Mouse (Mus musculus) urinary bladder, postnatal 10 days (tissue): ENCODE results near the gene Surf4.
A peak's percentile ranks its signal among the peaks of the same experiment; 100 is the strongest.
"Not testable (repeated sequence)": the region's sequence is repeated elsewhere in the genome, so short reads cannot be mapped to it uniquely, and the experiment has no call there.

Experiments
- DNase-seq: peaks from one replicate; pipeline ENCODE4 v3.0.0; 2022; ENCODE audit warnings: low spot score

The Surf4 gene

DNA sequence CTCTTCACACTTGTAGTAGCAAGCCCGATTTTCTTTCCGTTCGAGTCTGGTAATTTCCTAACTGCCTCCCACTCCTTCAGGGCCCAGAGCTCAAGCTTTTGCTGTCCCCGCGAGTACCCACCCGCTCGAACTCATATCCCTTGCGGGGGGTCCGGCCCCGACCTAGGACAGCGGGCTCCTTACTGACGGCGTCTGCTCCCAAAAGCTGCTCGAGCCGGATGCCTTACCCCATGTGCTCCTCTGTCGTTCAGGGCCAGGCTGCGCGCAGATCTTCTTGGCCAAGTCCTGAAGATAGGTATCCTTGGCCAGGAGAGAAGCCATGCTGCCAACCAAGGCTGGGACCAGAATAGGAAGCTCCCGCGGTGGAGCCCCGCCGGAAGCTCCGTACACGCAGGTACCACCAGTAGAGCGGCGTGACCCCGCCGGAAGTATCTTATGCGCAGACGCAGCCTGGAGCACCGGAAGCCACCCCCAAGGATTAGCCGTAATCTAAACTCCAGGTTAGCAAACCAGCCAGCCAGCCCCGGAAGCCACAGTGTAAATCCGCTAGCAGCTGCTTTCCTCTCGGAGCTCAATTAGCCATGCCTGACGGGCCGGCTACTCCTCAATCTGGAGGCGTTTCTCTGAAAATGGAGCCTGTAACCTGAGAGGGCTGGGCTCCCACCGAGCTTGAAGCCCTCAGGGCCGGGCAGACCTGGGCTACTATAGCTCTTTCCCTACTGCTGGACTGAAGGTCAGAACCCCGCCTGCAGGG lies 31.1 kb downstream of the Surf4 start, which contains the start of gene Surf6:
TSS of gene Surf6 (minus strand) at position 413 of the 754 bp plus-strand sequence.
- peak; percentile 70 for DNase-seq

DNA sequence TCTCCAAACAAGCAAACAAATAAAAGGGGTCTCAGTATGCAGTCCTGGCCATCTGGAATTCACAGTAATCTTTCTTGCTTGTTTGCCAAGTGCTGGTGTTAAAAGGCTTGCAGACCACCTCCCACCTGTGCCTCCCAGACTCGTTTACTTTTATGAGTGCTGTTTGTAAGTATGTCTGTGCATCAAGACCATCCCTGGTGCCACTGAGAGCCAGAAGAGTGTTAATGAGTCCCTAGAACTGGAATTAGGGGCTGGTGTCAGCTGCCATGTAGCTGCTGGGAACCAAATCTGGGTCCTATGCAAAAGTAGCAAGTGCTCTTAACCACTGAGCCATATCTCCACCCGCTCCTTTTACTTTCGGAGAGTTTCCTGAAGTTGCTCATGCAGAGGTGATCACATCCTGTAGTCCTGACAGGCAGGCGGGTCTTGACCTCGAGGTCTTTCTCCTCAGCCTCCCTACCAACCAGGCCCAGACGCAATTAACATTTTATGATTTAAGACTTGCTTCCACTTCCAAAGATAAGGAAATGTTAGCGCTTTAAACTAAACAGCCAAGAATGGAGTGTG lies 31.8 kb downstream of the Surf4 start:
- no peak for DNase-seq

DNA sequence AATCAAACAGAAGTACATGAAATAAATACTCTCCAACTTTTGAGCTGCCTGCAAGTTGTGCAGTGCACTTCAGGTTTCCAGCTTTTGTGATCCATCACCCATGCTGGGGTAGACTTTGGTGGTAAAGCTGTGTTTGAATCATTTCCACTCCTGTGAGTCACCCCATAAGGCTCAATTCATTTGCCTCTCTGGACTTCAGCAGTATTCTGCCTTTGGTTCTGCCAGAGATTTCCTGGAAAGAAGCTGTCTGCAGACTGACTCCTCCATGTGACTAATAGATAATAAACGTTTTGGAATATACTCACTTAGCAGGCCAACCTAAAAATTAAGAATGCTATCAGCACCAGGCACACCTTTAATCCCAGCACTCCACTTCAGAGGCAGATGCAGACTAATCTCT lies 33.0 kb downstream of the Surf4 start:
- no peak for DNase-seq

DNA sequence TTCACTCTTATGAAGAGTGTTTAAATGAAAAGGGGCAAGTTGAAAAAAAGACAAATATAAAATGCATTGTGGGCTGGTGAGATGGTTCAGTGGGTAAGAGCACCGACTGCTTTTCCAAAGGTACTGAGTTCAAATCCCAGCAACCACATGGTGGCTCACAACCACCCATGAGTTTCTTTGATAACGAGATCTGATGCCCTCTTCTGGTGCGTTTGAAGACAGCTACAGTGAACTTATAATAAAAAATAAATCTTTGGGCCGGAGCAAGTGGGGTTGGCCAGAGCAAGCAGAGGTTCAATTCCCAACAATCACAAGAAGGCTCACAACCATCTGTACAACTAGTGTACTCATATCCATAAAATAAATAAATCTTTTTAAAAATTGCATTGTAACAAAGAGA lies 37.8 kb downstream of the Surf4 start:
- DNase-seq = no peak

DNA sequence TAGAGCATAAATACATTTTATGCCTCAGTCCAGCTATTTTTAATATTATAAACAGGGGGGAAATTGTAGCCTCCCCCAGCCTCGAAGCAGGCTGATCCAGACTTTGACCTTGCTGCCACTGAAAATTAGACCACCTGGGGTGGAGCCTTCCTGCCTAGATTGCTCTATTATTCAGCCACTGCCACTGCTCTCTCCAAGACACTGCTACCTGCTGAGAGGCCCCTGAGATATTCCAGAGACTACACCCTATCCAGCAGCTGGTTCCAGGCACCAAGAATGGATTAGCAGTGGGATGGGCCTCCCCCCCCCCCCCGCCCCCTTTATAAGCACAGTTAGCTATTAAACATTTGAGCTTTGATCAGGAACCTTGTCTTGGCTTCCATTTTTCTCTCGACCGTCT lies 47.6 kb downstream of the Surf4 start:
- DNase-seq = not testable (repeated sequence)

DNA sequence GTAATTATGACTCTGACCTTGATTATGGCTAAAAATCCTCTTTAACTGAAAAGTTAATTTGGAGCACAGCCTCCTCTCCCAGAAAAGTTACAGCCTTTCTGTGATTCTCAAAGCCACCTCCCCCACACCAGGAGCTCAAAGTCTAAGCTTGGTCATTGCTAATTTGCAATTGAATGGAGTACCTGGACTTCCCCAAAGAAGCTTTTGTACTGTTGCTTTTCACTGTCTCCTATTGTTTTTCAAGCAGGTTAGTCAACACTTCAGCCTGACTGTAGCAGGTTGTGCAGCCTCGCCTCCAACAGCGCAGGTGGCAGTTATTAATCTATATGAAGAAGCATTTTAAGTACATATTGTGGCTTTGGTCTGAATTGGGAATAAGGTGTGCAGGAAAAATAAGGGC lies 48.2 kb downstream of the Surf4 start:
- DNase-seq = not testable (repeated sequence)

DNA sequence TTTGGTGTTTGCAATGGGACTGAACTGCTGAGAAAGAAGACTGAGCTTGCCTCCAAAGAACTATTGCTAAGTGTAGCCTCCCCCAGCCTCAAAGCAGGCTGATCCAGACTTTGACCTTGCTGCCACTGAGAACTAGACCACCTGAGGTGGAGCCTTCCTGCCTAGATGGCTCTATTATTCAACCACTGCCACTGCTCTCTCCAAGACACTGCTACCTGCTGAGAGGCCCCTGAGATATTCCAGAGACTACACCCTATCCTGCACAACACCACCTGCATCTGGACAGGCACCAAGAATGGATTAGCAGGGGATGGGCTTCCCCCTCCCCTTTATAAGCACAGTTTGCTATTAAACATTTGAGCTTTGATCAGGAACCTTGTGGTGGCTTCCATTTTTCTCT lies 55.2 kb downstream of the Surf4 start:
- no peak for DNase-seq

DNA sequence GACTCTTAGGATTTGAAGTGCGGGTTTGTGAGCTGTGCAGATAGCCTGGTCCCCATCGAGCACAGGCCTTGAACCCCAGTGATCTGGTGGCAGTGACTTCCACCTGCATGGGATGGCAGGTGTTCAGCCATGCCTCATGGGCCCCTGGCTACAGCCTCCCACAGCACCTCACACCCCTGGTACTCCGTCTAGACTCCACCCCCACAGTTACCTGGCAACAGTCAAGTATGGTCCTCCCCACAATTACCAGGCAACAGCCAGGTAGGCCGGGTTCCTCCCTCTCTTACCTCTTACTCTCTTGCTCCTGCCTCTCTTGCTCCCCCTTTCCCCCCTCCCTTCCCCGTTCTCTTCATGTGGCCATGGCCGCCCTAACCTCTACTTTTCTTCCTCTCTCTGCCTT lies 63.1 kb downstream of the Surf4 start:
- no peak for DNase-seq
